Mouse (Mus musculus) heart, adult 2 months (tissue): ENCODE measurements around the gene Cpsf6. TPM values are rescaled to one million over a fixed set of nuclear protein-coding genes. Genes with fewer than 3 reads are reported as not detected.

Experiments
- DNase-seq, 2 experiments: peaks; one replicate each; pipeline ENCODE4 v3.0.0; 2021
- H3K27ac ChIP-seq: fragments of 200-600 bp; 2 replicates; pipeline ENCODE4 v1.8.1; 2022
- H3K27me3 ChIP-seq: fragments of 200-500 bp; 2 replicates; pipeline ENCODE4 v1.6.1; 2012; ENCODE audit warnings: mild to moderate bottlenecking, low read length, inconsistent platforms, mixed read lengths; ENCODE audit not compliant: control insufficient read depth, insufficient read depth
- H3K36me3 ChIP-seq: fragments of 200-500 bp; 2 replicates; pipeline ENCODE4 v1.6.1; 2012; ENCODE audit warnings: low read length, inconsistent platforms; ENCODE audit not compliant: control insufficient read depth, insufficient read depth
- H3K4me1 ChIP-seq: fragments of 200-500 bp; 2 replicates; pipeline ENCODE4 v1.6.1; 2011; ENCODE audit warnings: low read length; ENCODE audit not compliant: control insufficient read depth, insufficient read depth
- H3K4me3 ChIP-seq: fragments of 200-600 bp; 2 replicates; pipeline ENCODE4 v1.8.1; 2022
- H3K79me2 ChIP-seq: fragments of 200-500 bp; replicated peaks from 2 replicates; pipeline ENCODE4 v1.6.1; 2012; ENCODE audit warnings: mild to moderate bottlenecking, inconsistent platforms, low read length, moderate library complexity, mixed read lengths; ENCODE audit not compliant: control insufficient read depth, insufficient read depth
- H3K9ac ChIP-seq: fragments of 200-500 bp; 2 replicates; pipeline ENCODE4 v1.6.1; 2012; ENCODE audit warnings: low read depth, mild to moderate bottlenecking, control low read depth, inconsistent platforms, low read length, mixed read lengths
- CTCF ChIP-seq: fragments of 200-600 bp; IDR thresholded peaks from 2 replicates; pipeline ENCODE4 v1.8.1; 2022; ENCODE audit warnings: antibody characterized with exemption, mild to moderate bottlenecking, moderate library complexity
- EP300 ChIP-seq: fragments of 200-500 bp; IDR thresholded peaks from 2 replicates; pipeline ENCODE4 v1.6.1; 2011; ENCODE audit warnings: low read depth, low read length, control low read depth; ENCODE audit not compliant: insufficient read depth
- POLR2A ChIP-seq: fragments of 200-500 bp; IDR thresholded peaks from 2 replicates; pipeline ENCODE4 v1.6.1; 2011; ENCODE audit warnings: mild to moderate bottlenecking, low read depth, low read length, control low read depth; ENCODE audit not compliant: insufficient read depth
- WGBS: fragments of 180-500 bp; shearing (Covaris S2); methylation state at CpG from one replicate; pipeline ENCODE4 v1.1.7; 2018; 5-methylcytosine and 5-hydroxymethylcytosine counted together
- intact Hi-C: fragments of 180-260 bp; cut with DNase I; formaldehyde crosslinking; loops from one replicate; pipeline ENCODE4 v1.15.1; 2025
- polyA plus RNA-seq: library from polyadenylated mRNA; depleted of rRNA; stranded (reverse); fragments of >200 nt; gene quantifications from 2 replicates; pipeline ENCODE4 v1.2.3, GENCODE M21; 2012
- total RNA-seq, 2 experiments: library from RNA; stranded (reverse); gene quantifications; 2 replicates each; pipeline ENCODE4 v1.2.3; 2021

Gene Cpsf6
- total and polyA plus RNA-seq, 3 experiments = 20.3 to 35.5 (median 30.9) TPM

DNA sequence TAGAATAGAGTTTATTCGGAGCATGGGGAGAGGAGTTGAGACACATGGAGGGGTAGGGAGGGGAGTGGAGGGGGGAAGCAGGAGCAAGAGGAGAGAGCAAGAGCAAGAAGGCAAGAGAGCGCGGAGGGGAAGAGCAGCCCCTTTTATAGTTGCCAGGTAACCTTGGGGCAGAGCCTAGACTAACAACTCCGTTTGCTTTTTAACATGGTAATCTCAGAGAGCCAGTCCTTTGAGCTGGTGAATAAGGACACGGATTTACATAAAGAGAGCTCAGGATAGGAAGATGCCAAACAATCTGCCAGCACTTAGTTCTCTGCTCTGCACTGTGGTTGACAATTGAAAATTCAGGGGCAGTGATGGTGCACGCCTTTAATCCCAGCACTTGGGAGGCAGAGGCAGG is 31.3 kb upstream of the Cpsf6 start:
- TF ChIP-seq CTCF (no peak), POLR2A (no peak), EP300 (no peak)
- Histone ChIP-seq H3K36me3 (no peaks in the 10 kb centered on the region), H3K79me2 (no peaks in the 10 kb centered on the region), H3K4me3 (no peak overlapping the region), H3K4me1 (no peaks in the 10 kb centered on the region; the same call in 1 of the 2 replicates), H3K27me3 (0 out of 2 replicates have a peak, but pooled peaks cover 2% of the 10 kb centered on the region), H3K27ac (no peak overlapping the region), H3K9ac (no peak overlapping the region)
- intact Hi-C loops = no loop called here
- no peak for DNase-seq
- 72% methylated on average over 6 of the region's 6 CpGs for whole genome bisulfite sequencing

DNA sequence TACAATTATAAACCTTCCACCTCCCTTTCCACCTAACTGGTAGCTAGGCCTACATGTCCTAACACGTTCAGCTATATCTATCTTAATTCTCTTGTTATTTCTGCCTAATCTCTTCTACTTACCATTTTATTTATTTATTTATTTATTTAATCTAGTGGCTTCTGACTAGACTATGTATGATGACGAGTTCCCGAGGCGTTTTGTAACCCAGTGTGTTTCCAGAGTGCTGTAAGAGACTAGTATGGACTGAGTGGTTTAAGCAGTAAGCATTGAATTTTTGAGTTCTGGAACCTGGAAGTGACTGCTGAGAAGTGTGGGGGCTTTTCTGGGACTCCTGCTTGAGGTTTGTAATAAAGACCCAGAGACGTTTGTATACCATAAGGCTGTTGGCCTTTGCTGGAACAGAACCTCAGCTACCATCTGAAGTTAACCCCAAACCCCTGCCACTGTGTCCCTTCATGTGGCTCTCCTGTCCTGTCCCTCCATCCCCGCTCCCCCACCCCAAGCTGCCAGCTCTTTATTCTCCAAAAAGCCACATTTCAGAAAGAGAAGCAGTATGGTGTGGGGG is 30.8 kb upstream of the Cpsf6 start:
- Histone ChIP-seq H3K27me3 (0 out of 2 replicates have a peak, but pooled peaks cover 2% of the 10 kb centered on the region), H3K79me2 (no peaks in the 10 kb centered on the region), H3K4me1 (no peaks in the 10 kb centered on the region; the same call in 1 of the 2 replicates), H3K9ac (no peak overlapping the region), H3K4me3 (no peak overlapping the region), H3K36me3 (no peaks in the 10 kb centered on the region), H3K27ac (no peak overlapping the region)
- intact Hi-C loops = no loop called here
- WGBS = 86% methylated on average over 6 of the region's 6 CpGs
- no peak for TF ChIP-seq CTCF
- no peak for TF ChIP-seq POLR2A
- TF ChIP-seq EP300 = no peak
- no peak for DNase-seq

DNA sequence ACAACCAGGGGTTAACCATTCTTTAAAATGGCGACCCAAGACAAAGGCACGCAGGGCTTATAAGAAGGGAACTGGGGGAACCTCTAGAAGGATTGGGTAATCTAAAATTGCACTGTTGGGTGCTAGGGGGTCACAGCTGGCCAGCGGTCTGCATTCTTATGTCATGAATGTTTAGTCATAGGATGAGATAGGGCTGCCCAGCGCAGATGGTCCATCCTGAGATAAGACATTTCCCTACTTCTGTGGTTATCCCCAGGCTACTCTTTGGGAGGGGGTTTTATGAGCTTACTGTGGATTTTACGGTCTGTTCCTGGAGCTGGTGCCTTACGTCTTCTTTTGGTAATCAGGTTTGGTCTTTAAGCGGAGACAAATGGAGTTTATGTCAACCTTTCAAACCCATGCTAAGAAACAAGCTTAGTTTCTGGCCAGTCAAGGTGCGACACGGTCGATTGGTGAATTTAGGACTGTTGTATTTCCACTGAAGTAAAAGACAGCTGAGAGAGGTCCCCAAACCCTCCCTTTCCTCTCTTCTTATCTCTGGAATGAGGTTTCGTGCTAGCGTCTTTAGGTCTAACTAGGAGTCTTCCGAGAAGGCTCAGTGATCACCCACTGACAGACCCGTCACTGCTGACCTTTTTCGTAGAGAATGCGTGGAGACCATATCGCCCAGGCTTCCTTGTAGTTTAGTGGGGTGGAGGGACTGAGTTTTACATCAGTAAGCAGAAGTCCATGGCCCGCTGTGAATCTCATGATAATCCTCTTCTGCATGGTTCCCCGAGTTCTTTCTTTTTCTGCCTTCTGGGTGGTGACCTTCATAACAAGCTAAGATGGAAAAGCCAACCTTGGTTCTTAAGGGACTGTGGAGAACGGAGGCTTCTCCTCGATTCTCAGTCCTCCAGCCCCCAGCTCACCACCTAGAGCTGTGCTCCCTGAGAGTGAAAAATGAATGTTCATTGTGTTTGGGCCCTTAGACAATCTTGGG is 29.8 kb upstream of the Cpsf6 start:
- H3K27me3 ChIP-seq = 0 out of 2 replicates have a peak, but pooled peaks cover 2% of the 10 kb centered on the region
- H3K27ac ChIP-seq = no peak overlapping the region
- H3K4me1 ChIP-seq = no peaks in the 10 kb centered on the region; the same call in 1 of the 2 replicates
- no peaks in the 10 kb centered on the region for H3K36me3 ChIP-seq
- no peak overlapping the region for H3K9ac ChIP-seq
- TF ChIP-seq POLR2A (no peak), CTCF (no peak), EP300 (no peak)
- H3K4me3 ChIP-seq = no peak overlapping the region
- H3K79me2 ChIP-seq = no peaks in the 10 kb centered on the region
- intact Hi-C loops = no loop called here
- DNase-seq = no peak
- 71% methylated on average over 21 of the region's 21 CpGs for WGBS

DNA sequence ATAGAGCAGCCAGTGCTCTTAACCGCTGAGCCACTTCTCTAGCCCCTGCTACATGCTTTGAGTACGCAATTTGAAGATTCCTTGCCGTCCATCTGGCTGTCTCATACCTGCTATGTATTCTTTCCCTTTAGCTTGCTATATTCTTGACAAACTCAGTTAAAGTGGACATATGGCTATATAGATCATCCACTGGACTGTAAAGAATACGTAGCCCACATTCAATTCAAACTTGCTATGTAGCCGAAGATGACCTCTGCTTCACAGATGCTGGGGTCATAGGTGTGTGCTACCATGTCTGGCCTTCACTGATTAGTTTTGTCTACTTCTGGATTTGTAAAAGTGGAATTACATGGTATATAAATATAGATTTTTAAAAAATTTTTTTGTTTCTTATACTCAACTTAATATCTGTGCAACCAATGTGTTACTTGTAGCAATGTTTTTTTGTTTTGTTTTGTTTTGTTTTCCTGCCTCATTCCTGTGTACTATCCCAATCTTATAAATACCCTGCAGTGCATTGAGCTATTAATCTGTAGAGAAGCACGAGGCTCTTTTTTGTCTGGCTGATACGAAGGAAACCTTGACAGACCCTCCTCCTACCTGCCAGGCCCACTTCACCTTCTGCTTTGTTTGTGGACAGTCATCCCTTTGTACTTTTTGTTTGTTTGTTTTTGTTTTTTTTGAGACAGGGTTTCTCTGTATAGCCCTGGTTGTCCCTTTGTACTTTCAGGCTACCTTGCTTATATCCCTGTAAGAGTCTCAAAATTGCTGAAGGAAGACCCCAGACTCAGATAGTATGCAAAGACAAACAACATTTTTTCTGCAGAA is 28.9 kb upstream of the Cpsf6 start:
- no peaks in the 10 kb centered on the region; the same call in 1 of the 2 replicates for H3K4me1 ChIP-seq
- TF ChIP-seq EP300 (no peak), CTCF (no peak), POLR2A (no peak)
- H3K79me2 ChIP-seq = no peaks in the 10 kb centered on the region
- no peak for DNase-seq
- H3K36me3 ChIP-seq = no peaks in the 10 kb centered on the region
- no peak overlapping the region for H3K9ac ChIP-seq
- 88% methylated on average over 7 of the region's 7 CpGs for WGBS
- H3K4me3 ChIP-seq = no peak overlapping the region
- intact Hi-C loops = no loop called here
- no peak overlapping the region for H3K27ac ChIP-seq
- 0 out of 2 replicates have a peak, but pooled peaks cover 2% of the 10 kb centered on the region for H3K27me3 ChIP-seq

DNA sequence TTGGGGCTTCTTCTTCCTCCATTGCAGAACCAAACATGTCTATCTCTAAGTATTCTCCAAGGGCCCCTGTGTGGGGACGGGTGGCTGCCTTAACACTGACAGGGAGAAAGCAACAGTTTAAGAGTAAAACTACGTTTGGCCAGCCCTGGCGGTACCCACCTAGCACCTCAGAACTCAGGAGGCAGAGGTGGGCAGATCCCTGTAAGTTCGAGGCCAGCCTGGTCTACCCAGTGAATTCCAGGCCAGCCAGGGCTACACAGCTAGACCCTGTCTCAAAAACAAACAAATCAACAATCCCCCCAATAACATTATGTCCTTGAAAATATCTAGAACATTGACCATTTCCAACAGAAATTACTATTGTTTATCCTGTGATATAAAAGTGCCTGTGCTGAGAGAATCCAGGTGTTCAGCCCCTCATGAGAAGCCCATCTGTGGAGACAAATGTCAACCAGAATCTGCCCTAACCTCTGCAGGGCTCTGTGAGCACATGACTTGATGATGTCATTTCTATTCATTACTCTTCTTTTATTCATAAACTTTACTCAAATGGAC is 28.0 kb upstream of the Cpsf6 start:
- no peak for TF ChIP-seq EP300
- no peak for TF ChIP-seq POLR2A
- TF ChIP-seq CTCF = no peak
- H3K36me3 ChIP-seq = no peaks in the 10 kb centered on the region
- H3K4me3 ChIP-seq = no peak overlapping the region
- H3K79me2 ChIP-seq = no peaks in the 10 kb centered on the region
- no peaks in the 10 kb centered on the region; the same call in 1 of the 2 replicates for H3K4me1 ChIP-seq
- intact Hi-C loops = no loop called here
- 0 out of 2 replicates have a peak, but pooled peaks cover 2% of the 10 kb centered on the region for H3K27me3 ChIP-seq
- DNase-seq = no peak
- no peak overlapping the region for H3K27ac ChIP-seq
- WGBS = 82% methylated on average over 4 of the region's 4 CpGs
- no peak overlapping the region for H3K9ac ChIP-seq
